Comparison of ENCODE assay signal across 18 mouse cellular contexts in the genomic region with DNA sequence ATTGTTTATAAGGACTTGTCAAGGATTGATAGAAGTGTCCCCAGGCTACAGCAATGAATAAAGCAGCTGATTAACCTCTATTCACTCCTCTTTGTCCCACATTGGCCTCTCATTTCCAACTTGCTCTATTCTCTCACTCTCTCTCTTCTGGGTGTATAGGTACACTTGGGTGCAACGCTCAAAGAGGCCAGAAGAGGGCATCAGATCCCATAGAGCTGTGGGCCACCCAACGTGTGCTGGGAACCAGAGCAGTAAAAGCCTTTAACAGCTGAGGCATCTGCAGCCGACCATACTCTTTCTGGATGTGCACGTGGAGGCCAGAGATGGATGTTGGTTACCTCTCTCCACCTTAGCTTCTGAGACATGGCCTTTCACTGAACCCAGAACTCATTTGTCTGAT. TPM values are rescaled to one million over a fixed set of nuclear protein-coding genes. Genes with fewer than 3 reads are reported as not detected.
DNase-seq lines count a peak whose midpoint lies in the region; ATAC-seq and TF ChIP-seq lines count a peak whose summit lies in the region.
"Had no signal": no experiment of that assay in that cellular context is flagged by ENCODE, and none has a peak within 500 bp of the region (broad histone marks: within the 10 kb centered on the region; RNA-seq: fewer than 3 reads in every experiment).

No protein-coding gene starts in this region.

- intact Hi-C loops in heart, adult 2 months (cut with DNase I) = no loop called here

- no peak for TF ChIP-seq POLR2A in heart, adult 2 months (IDR thresholded peaks at IDR 0.05; ENCODE audit: insufficient read depth, low read depth, low read length)
- no peak for TF ChIP-seq POLR2A in ES-Bruce4 (IDR thresholded peaks at IDR 0.05; ENCODE audit: insufficient read depth, low read length)
- TF ChIP-seq POLR2A in bone marrow, adult 2 months (IDR thresholded peaks at IDR 0.05; ENCODE audit: borderline replicate concordance, control insufficient read depth, low read depth, low read length) = no peak

- no peak overlapping the region for H3K4me3 ChIP-seq in heart, adult 2 months
- H3K4me3 ChIP-seq in heart, embryonic 11.5 days (ENCODE audit: low read depth, low read length) = no peak overlapping the region
- H3K4me3 ChIP-seq in midbrain, embryonic 11.5 days (ENCODE audit: low read depth, low read length) = no peak overlapping the region
- H3K4me3 ChIP-seq in midbrain, embryonic 13.5 days (replicated peaks) = no peak overlapping the region
- H3K4me3 ChIP-seq in ES-Bruce4 (ENCODE audit: low read depth, low read length) = no peak overlapping the region
- H3K4me3 ChIP-seq in bone marrow, adult 2 months (replicated peaks; ENCODE audit: control insufficient read depth, low read depth, low read length) = no peak overlapping the region
- H3K4me3 ChIP-seq: lung, embryonic 15.5 days had no signal

- no peak for DNase-seq in heart, adult 2 months
- peak; percentile 73 for DNase-seq in midbrain, embryonic 11.5 days (ENCODE audit: low spot score, missing footprints)
- no peak for DNase-seq in ovary, adult 18-20 months (ENCODE audit: low spot score)
- no peak for DNase-seq in adipocyte (ENCODE audit: low spot score)
- DNase-seq: cerebellum, postnatal 36 days; heart, postnatal 36 days; kidney, adult 11 months; left cerebral cortex, postnatal 4 days had no signal

- no peaks in the 10 kb centered on the region for H3K9me3 ChIP-seq in heart, embryonic 11.5 days (replicated peaks; ENCODE audit: control insufficient read depth, low read length)
- no peaks in the 10 kb centered on the region for H3K9me3 ChIP-seq in midbrain, embryonic 11.5 days (ENCODE audit: control insufficient read depth, low read length)
- no peaks in the 10 kb centered on the region for H3K9me3 ChIP-seq in midbrain, embryonic 13.5 days
- no peaks in the 10 kb centered on the region for H3K9me3 ChIP-seq in ES-Bruce4 (replicated peaks; ENCODE audit: control insufficient read depth, insufficient read depth, low read length, poor library complexity, severe bottlenecking)
- H3K9me3 ChIP-seq: lung, embryonic 15.5 days had no signal

- no peaks in the 10 kb centered on the region for H3K4me1 ChIP-seq in heart, adult 2 months (ENCODE audit: control insufficient read depth, insufficient read depth, low read length)
- H3K4me1 ChIP-seq in heart, embryonic 11.5 days (ENCODE audit: control insufficient read depth, insufficient read depth, low read length) = peaks cover 4% of the 10 kb centered on the region
- peaks cover 8% of the 10 kb centered on the region; the same call in 1 of the 2 replicates for H3K4me1 ChIP-seq in midbrain, embryonic 11.5 days (ENCODE audit: control insufficient read depth, insufficient read depth, low read length)
- peaks cover 56% of the 10 kb centered on the region for H3K4me1 ChIP-seq in midbrain, embryonic 13.5 days (replicated peaks)
- peaks cover 4% of the 10 kb centered on the region for H3K4me1 ChIP-seq in ES-Bruce4 (ENCODE audit: control insufficient read depth, insufficient read depth, low read length)
- H3K4me1 ChIP-seq in bone marrow, adult 2 months (ENCODE audit: control insufficient read depth, insufficient read depth, low read length) = no peaks in the 10 kb centered on the region
- H3K4me1 ChIP-seq: lung, embryonic 15.5 days had no signal

- H3K9ac ChIP-seq in heart, adult 2 months (ENCODE audit: low read depth, low read length) = no peak overlapping the region
- no peak overlapping the region for H3K9ac ChIP-seq in heart, embryonic 11.5 days (ENCODE audit: low read depth, low read length)
- H3K9ac ChIP-seq in midbrain, embryonic 11.5 days (ENCODE audit: low read length) = no peak overlapping the region
- no peak overlapping the region for H3K9ac ChIP-seq in midbrain, embryonic 13.5 days (replicated peaks)
- no peak overlapping the region for H3K9ac ChIP-seq in ES-Bruce4 (ENCODE audit: low read depth, poor library complexity, severe bottlenecking)
- H3K9ac ChIP-seq: lung, embryonic 15.5 days had no signal

- ATAC-seq in heart, embryonic 11.5 days (replicated peaks; ENCODE audit: insufficient number of reproducible peaks, low FRiP score, low TSS enrichment) = no peak
- no peak for ATAC-seq in midbrain, embryonic 11.5 days (ENCODE audit: low FRiP score)
- no peak for ATAC-seq in midbrain, embryonic 13.5 days
- ATAC-seq: forebrain, embryonic 14.5 days had no signal

- H3K36me3 ChIP-seq in heart, adult 2 months (ENCODE audit: control insufficient read depth, insufficient read depth, low read length) = no peaks in the 10 kb centered on the region
- no peaks in the 10 kb centered on the region for H3K36me3 ChIP-seq in heart, embryonic 11.5 days (ENCODE audit: control insufficient read depth, insufficient read depth, low read length)
- H3K36me3 ChIP-seq in midbrain, embryonic 11.5 days (ENCODE audit: control insufficient read depth, insufficient read depth, low read length) = no peaks in the 10 kb centered on the region
- H3K36me3 ChIP-seq in midbrain, embryonic 13.5 days = no peaks in the 10 kb centered on the region
- no peaks in the 10 kb centered on the region for H3K36me3 ChIP-seq in ES-Bruce4 (ENCODE audit: control insufficient read depth, insufficient read depth, low read length, poor library complexity, severe bottlenecking)
- H3K36me3 ChIP-seq: lung, embryonic 15.5 days had no signal

- no peak overlapping the region for H3K27ac ChIP-seq in heart, adult 2 months
- H3K27ac ChIP-seq in heart, embryonic 11.5 days (ENCODE audit: low read depth, low read length) = no peak overlapping the region
- no peak overlapping the region for H3K27ac ChIP-seq in midbrain, embryonic 11.5 days (ENCODE audit: low read depth, low read length)
- no peak overlapping the region for H3K27ac ChIP-seq in midbrain, embryonic 13.5 days
- no peak overlapping the region for H3K27ac ChIP-seq in ES-Bruce4 (ENCODE audit: insufficient read depth, low read length)
- no peak overlapping the region for H3K27ac ChIP-seq in bone marrow, adult 2 months (ENCODE audit: control insufficient read depth, insufficient read depth, low read depth, low read length, poor library complexity)
- H3K27ac ChIP-seq: lung, embryonic 15.5 days had no signal

- TF ChIP-seq EP300 in heart, adult 2 months (IDR thresholded peaks at IDR 0.05; ENCODE audit: insufficient read depth, low read depth, low read length) = no peak
- TF ChIP-seq EP300 in ES-Bruce4 (IDR thresholded peaks at IDR 0.05; ENCODE audit: insufficient read depth, low read depth, low read length) = no peak

- no peaks in the 10 kb centered on the region for H3K79me2 ChIP-seq in heart, adult 2 months (replicated peaks; ENCODE audit: control insufficient read depth, insufficient read depth, low read length)

- TF ChIP-seq CTCF in heart, adult 2 months (IDR thresholded peaks at IDR 0.05) = 0 out of 2 replicates have a peak, but pooled peaks have one; percentile 12
- TF ChIP-seq CTCF in ES-Bruce4 (IDR thresholded peaks at IDR 0.05; ENCODE audit: low read depth, low read length) = peak; percentile 87
- TF ChIP-seq CTCF in bone marrow, adult 2 months (IDR thresholded peaks at IDR 0.05; ENCODE audit: control insufficient read depth, insufficient read depth, low read length) = 0 out of 2 replicates have a peak, but pooled peaks have one; percentile 28

- H3K27me3 ChIP-seq in heart, adult 2 months (ENCODE audit: control insufficient read depth, insufficient read depth, low read length) = no peaks in the 10 kb centered on the region; the same call in 1 of the 2 replicates
- H3K27me3 ChIP-seq in heart, embryonic 11.5 days (ENCODE audit: control insufficient read depth, insufficient read depth, low read length) = no peaks in the 10 kb centered on the region; the same call in 1 of the 2 replicates
- no peaks in the 10 kb centered on the region for H3K27me3 ChIP-seq in midbrain, embryonic 11.5 days (ENCODE audit: control insufficient read depth, insufficient read depth, low read length)
- no peaks in the 10 kb centered on the region for H3K27me3 ChIP-seq in midbrain, embryonic 13.5 days
- no peaks in the 10 kb centered on the region for H3K27me3 ChIP-seq in ES-Bruce4 (ENCODE audit: control insufficient read depth, insufficient read depth, low read length, poor library complexity, severe bottlenecking)
- H3K27me3 ChIP-seq: lung, embryonic 15.5 days had no signal

- 57% methylated on average over 4 of the region's 4 CpGs for WGBS in heart, adult 2 months
- WGBS in heart, embryonic 11.5 days (ENCODE audit: insufficient replicate concordance) = 53% methylated on average over 4 of the region's 4 CpGs
- WGBS in midbrain, embryonic 11.5 days = 65% methylated on average over 4 of the region's 4 CpGs
- 70% methylated on average over 4 of the region's 4 CpGs for WGBS in midbrain, embryonic 13.5 days
- WGBS in bone marrow, adult 2 months = 55% methylated on average over 4 of the region's 4 CpGs

- no peak overlapping the region for H3K4me2 ChIP-seq in heart, embryonic 11.5 days
- H3K4me2 ChIP-seq in midbrain, embryonic 11.5 days = no peak overlapping the region
- H3K4me2 ChIP-seq in midbrain, embryonic 13.5 days (replicated peaks) = no peak overlapping the region
- H3K4me2 ChIP-seq: lung, embryonic 15.5 days had no signal

RNA-seq across cellular contexts. Expression of a gene that starts 3.6 kb away (rescaled TPM):
- total RNA-seq in heart, adult 2 months (2021) = not detected
- not detected in 2 replicates for polyA plus RNA-seq in heart, adult 2 months (2012; rRNA removed)
- polyA plus RNA-seq in heart, embryonic 11.5 days (2014; fragmentation: Nextera tagmentation; extraction: Ambion mirVana) = 0.21 TPM in 1 of 2 replicates, not detected in the other
- 19.0 and 20.7 TPM in 2 replicates for polyA plus RNA-seq in midbrain, embryonic 11.5 days (2014; fragmentation: Nextera tagmentation; extraction: Ambion mirVana)
- polyA plus RNA-seq in midbrain, embryonic 13.5 days (2015; fragmentation: Nextera tagmentation; extraction: Ambion mirVana) = 91.4 and 124 TPM in 2 replicates
- 0.41 and 0.55 TPM in 2 replicates for polyA plus RNA-seq in ES-Bruce4 (2011; ENCODE audit: insufficient read depth, insufficient read length, low read depth, missing spikeins)
- polyA plus RNA-seq in bone marrow, adult 2 months (2011; ENCODE audit: insufficient read depth, insufficient read length, low replicate concordance, missing spikeins) = not detected in 2 replicates
- total RNA-seq: gastrocnemius, adult 8-10 months; heart, postnatal 36 days; megakaryocyte-erythroid progenitor cell, adult 5-6 weeks had no signal
- polyA plus RNA-seq: thymus, postnatal 0 days had no signal

RNA-seq across cellular contexts. Expression of a gene that starts 24.9 kb away (rescaled TPM):
- total RNA-seq in heart, adult 2 months (2021) = 1,000 to 10,000 TPM; 1,645 to 1,928 TPM
- 2,909 and 3,459 TPM in 2 replicates for polyA plus RNA-seq in heart, adult 2 months (2012; rRNA removed)
- polyA plus RNA-seq in heart, embryonic 11.5 days (2014; fragmentation: Nextera tagmentation; extraction: Ambion mirVana) = 955 and 984 TPM in 2 replicates
- polyA plus RNA-seq in midbrain, embryonic 11.5 days (2014; fragmentation: Nextera tagmentation; extraction: Ambion mirVana) = 562 and 580 TPM in 2 replicates
- 563 and 580 TPM in 2 replicates for polyA plus RNA-seq in midbrain, embryonic 13.5 days (2015; fragmentation: Nextera tagmentation; extraction: Ambion mirVana)
- polyA plus RNA-seq in ES-Bruce4 (2011; ENCODE audit: insufficient read depth, insufficient read length, low read depth, missing spikeins) = 377 and 424 TPM in 2 replicates
- polyA plus RNA-seq in bone marrow, adult 2 months (2011; ENCODE audit: insufficient read depth, insufficient read length, low replicate concordance, missing spikeins) = 109 and 132 TPM in 2 replicates

RNA-seq across cellular contexts. Expression of a gene that starts 24.9 kb away (rescaled TPM):
- not detected for total RNA-seq in heart, adult 2 months (2021)
- polyA plus RNA-seq in heart, adult 2 months (2012; rRNA removed) = 0.20 TPM in 1 of 2 replicates, not detected in the other
- 0.28 and 0.42 TPM in 2 replicates for polyA plus RNA-seq in heart, embryonic 11.5 days (2014; fragmentation: Nextera tagmentation; extraction: Ambion mirVana)
- not detected in 2 replicates for polyA plus RNA-seq in midbrain, embryonic 11.5 days (2014; fragmentation: Nextera tagmentation; extraction: Ambion mirVana)
- polyA plus RNA-seq in midbrain, embryonic 13.5 days (2015; fragmentation: Nextera tagmentation; extraction: Ambion mirVana) = 0.34 TPM in 1 of 2 replicates, not detected in the other
- polyA plus RNA-seq in ES-Bruce4 (2011; ENCODE audit: insufficient read depth, insufficient read length, low read depth, missing spikeins) = 0.42 and 0.94 TPM in 2 replicates
- polyA plus RNA-seq in bone marrow, adult 2 months (2011; ENCODE audit: insufficient read depth, insufficient read length, low replicate concordance, missing spikeins) = 1.8 and 2.3 TPM in 2 replicates
- total RNA-seq: gastrocnemius, adult 8-10 months; heart, postnatal 36 days; left cerebral cortex, postnatal 4 days; megakaryocyte-erythroid progenitor cell, adult 5-6 weeks had no signal
- polyA plus RNA-seq: spleen, adult 2 months had no signal

RNA-seq across cellular contexts. Expression of a gene that starts 58.9 kb away (rescaled TPM):
- total RNA-seq in heart, adult 2 months (2021) = 10 to 100 TPM; 13.6 to 19.3 TPM
- polyA plus RNA-seq in heart, adult 2 months (2012; rRNA removed) = 18.5 and 27.3 TPM in 2 replicates
- 31.3 and 34.7 TPM in 2 replicates for polyA plus RNA-seq in heart, embryonic 11.5 days (2014; fragmentation: Nextera tagmentation; extraction: Ambion mirVana)
- 57.5 and 59.9 TPM in 2 replicates for polyA plus RNA-seq in midbrain, embryonic 11.5 days (2014; fragmentation: Nextera tagmentation; extraction: Ambion mirVana)
- polyA plus RNA-seq in midbrain, embryonic 13.5 days (2015; fragmentation: Nextera tagmentation; extraction: Ambion mirVana) = 70.1 and 72.7 TPM in 2 replicates
- 63.7 and 69.8 TPM in 2 replicates for polyA plus RNA-seq in ES-Bruce4 (2011; ENCODE audit: insufficient read depth, insufficient read length, low read depth, missing spikeins)
- polyA plus RNA-seq in bone marrow, adult 2 months (2011; ENCODE audit: insufficient read depth, insufficient read length, low replicate concordance, missing spikeins) = 19.0 and 74.1 TPM in 2 replicates

Comparison
In these comparisons a context has a peak if more than half of its experiments do, and no peak if none do; other contexts are left out.
1. CTCF ChIP-seq: peak in every context shown above with its lines; median percentile 87 in ES-Bruce4; 28 in bone marrow, adult 2 months; 12 in heart, adult 2 months.
2. RNA of a gene that starts 3.6 kb away (polyA plus RNA-seq): 91.4 to 124 TPM in midbrain, embryonic 13.5 days and 19.0 to 20.7 TPM in midbrain, embryonic 11.5 days; 0.41 to 0.55 TPM in ES-Bruce4, 0.21 TPM in heart, embryonic 11.5 days, not detected in heart, adult 2 months and not detected in bone marrow, adult 2 months; every median in the first group is over 10 times any median in the second.